Mouse (Mus musculus) C2C12 (cell line): ENCODE measurements around the gene Hes7.

Experiments used
- CEBPB ChIP-seq: IDR thresholded peaks from one replicate; pipeline ENCODE4 v1.6.1; 2011; ENCODE audit warnings: low read depth, mild to moderate bottlenecking, control low read depth, moderate library complexity
- CTCF ChIP-seq: IDR thresholded peaks from one replicate; pipeline ENCODE4 v1.5.1; 2011; ENCODE audit not compliant: control insufficient read depth, insufficient read depth, insufficient read length
- FOSL1 ChIP-seq: IDR thresholded peaks from one replicate; pipeline ENCODE4 v1.8.0; 2011; ENCODE audit warnings: mild to moderate bottlenecking, low read length; ENCODE audit not compliant: poor library complexity, insufficient read depth, severe bottlenecking
- MAX ChIP-seq: IDR thresholded peaks from one replicate; pipeline ENCODE4 v1.6.1; 2011; ENCODE audit warnings: mild to moderate bottlenecking, control low read depth
- MYOD1 ChIP-seq: IDR thresholded peaks from one replicate; pipeline ENCODE4 v1.6.1; 2011; ENCODE audit warnings: low read depth; ENCODE audit not compliant: control insufficient read depth, insufficient read length
- MYOG ChIP-seq: IDR thresholded peaks from one replicate; pipeline ENCODE4 v1.6.1; 2011; ENCODE audit not compliant: control insufficient read depth, insufficient read length; ENCODE audit errors: extremely low read depth
- USF1 ChIP-seq: IDR thresholded peaks from one replicate; pipeline ENCODE4 v1.6.1; 2011; ENCODE audit warnings: low read depth, mild to moderate bottlenecking, control low read depth, moderate library complexity

- TF ChIP-seq CTCF (no peak), MYOG (no peak), MAX (no peak), CEBPB (no peak), MYOD1 (no peak), USF1 (no peak), FOSL1 (no peak)
These were observed 6.5 kb downstream of the Hes7 start for GRCm38 (mm10) chr11:69126706-69127095.
